Mouse (Mus musculus): ENCODE measurements at regions not wholly inside any gene's neighbourhood (a gene's known extent, or its start where the extent isn't known, plus 50 kb on each side); places are given as distances from the start of the nearest gene placed in this dataset.
A peak's percentile ranks its signal among the peaks of the same experiment; 100 is the strongest.

GRCm38 (mm10) chr2:173406344-173407094, 115.9 kb upstream of the 1700021F07Rik start:
- Histone ChIP-seq H3K4me2 (ENCODE audit: low read depth, low read length) (no peak overlapping the region), H3K36me3 (replicated peaks; ENCODE audit: control insufficient read depth, insufficient read depth, low read length) (no peaks in the 10 kb centered on the region), H3K27ac (ENCODE audit: low read depth) (no peak overlapping the region), H3K27me3 (ENCODE audit: control insufficient read depth, insufficient read depth, low read length) (no peaks in the 10 kb centered on the region), H3K4me1 (ENCODE audit: control insufficient read depth, insufficient read depth) (no peaks in the 10 kb centered on the region), H3K9me3 (replicated peaks; ENCODE audit: control insufficient read depth, low read length) (no peaks in the 10 kb centered on the region), H3K4me3 (ENCODE audit: low read depth, low read length) (no peak overlapping the region), H3K9ac (replicated peaks; ENCODE audit: low read depth, low read length) (no peak overlapping the region)
- 67% methylated on average over 13 of the region's 13 CpGs for WGBS
- no peak for DNase-seq (ENCODE audit: low spot score)
- ATAC-seq (ENCODE audit: insufficient read depth, low read depth): no peak
- TF ChIP-seq EP300 (IDR thresholded peaks at IDR 0.05; ENCODE audit: low read depth) (no peak), CTCF (IDR thresholded peaks at IDR 0.05; ENCODE audit: low read depth) (no peak)

- H3K4me1 ChIP-seq (ENCODE audit: control insufficient read depth, insufficient read depth): no peaks in the 10 kb centered on the region
- no peaks in the 10 kb centered on the region for H3K27me3 ChIP-seq (ENCODE audit: control insufficient read depth, insufficient read depth, low read length)
- H3K9me3 ChIP-seq (replicated peaks; ENCODE audit: control insufficient read depth, low read length): no peaks in the 10 kb centered on the region
- WGBS: 69% methylated on average over 3 of the region's 3 CpGs
- DNase-seq (ENCODE audit: low spot score): no peak
- H3K4me2 ChIP-seq (ENCODE audit: low read depth, low read length): no peak overlapping the region
- no peak overlapping the region for H3K27ac ChIP-seq (ENCODE audit: low read depth)
- no peaks in the 10 kb centered on the region for H3K36me3 ChIP-seq (replicated peaks; ENCODE audit: control insufficient read depth, insufficient read depth, low read length)
- TF ChIP-seq CTCF (IDR thresholded peaks at IDR 0.05; ENCODE audit: low read depth): no peak
- no peak for TF ChIP-seq EP300 (IDR thresholded peaks at IDR 0.05; ENCODE audit: low read depth)
- ATAC-seq (ENCODE audit: insufficient read depth, low read depth): no peak
- no peak overlapping the region for H3K4me3 ChIP-seq (ENCODE audit: low read depth, low read length)
- no peak overlapping the region for H3K9ac ChIP-seq (replicated peaks; ENCODE audit: low read depth, low read length)
These were observed 115.3 kb upstream of the 1700021F07Rik start for GRCm38 (mm10) chr2:173407133-173407532.

- H3K9ac ChIP-seq (replicated peaks; ENCODE audit: low read depth, low read length): no peak overlapping the region
- H3K36me3 ChIP-seq (replicated peaks; ENCODE audit: control insufficient read depth, insufficient read depth, low read length): no peaks in the 10 kb centered on the region
- no peak overlapping the region for H3K27ac ChIP-seq (ENCODE audit: low read depth)
- no peaks in the 10 kb centered on the region for H3K4me1 ChIP-seq (ENCODE audit: control insufficient read depth, insufficient read depth)
- no peak overlapping the region for H3K4me3 ChIP-seq (ENCODE audit: low read depth, low read length)
- no peak overlapping the region for H3K4me2 ChIP-seq (ENCODE audit: low read depth, low read length)
- no peak for ATAC-seq (ENCODE audit: insufficient read depth, low read depth)
- no peaks in the 10 kb centered on the region for H3K9me3 ChIP-seq (replicated peaks; ENCODE audit: control insufficient read depth, low read length)
- TF ChIP-seq CTCF (IDR thresholded peaks at IDR 0.05; ENCODE audit: low read depth): no peak
- TF ChIP-seq EP300 (IDR thresholded peaks at IDR 0.05; ENCODE audit: low read depth): no peak
- 61% methylated on average over 5 of the region's 5 CpGs for WGBS
- H3K27me3 ChIP-seq (ENCODE audit: control insufficient read depth, insufficient read depth, low read length): no peaks in the 10 kb centered on the region
- no peak for DNase-seq (ENCODE audit: low spot score)
These were observed 113.7 kb upstream of the 1700021F07Rik start for GRCm38 (mm10) chr2:173408681-173409081.

GRCm38 (mm10) chr2:173409433-173409832, 113.0 kb upstream of the 1700021F07Rik start:
- H3K27me3 ChIP-seq (ENCODE audit: control insufficient read depth, insufficient read depth, low read length): no peaks in the 10 kb centered on the region
- no peaks in the 10 kb centered on the region for H3K9me3 ChIP-seq (replicated peaks; ENCODE audit: control insufficient read depth, low read length)
- H3K4me2 ChIP-seq (ENCODE audit: low read depth, low read length): no peak overlapping the region
- H3K4me3 ChIP-seq (ENCODE audit: low read depth, low read length): no peak overlapping the region
- H3K9ac ChIP-seq (replicated peaks; ENCODE audit: low read depth, low read length): no peak overlapping the region
- no peak for DNase-seq (ENCODE audit: low spot score)
- 39% methylated on average over 16 of the region's 16 CpGs for WGBS
- ATAC-seq (ENCODE audit: insufficient read depth, low read depth): no peak
- no peaks in the 10 kb centered on the region for H3K36me3 ChIP-seq (replicated peaks; ENCODE audit: control insufficient read depth, insufficient read depth, low read length)
- no peak overlapping the region for H3K27ac ChIP-seq (ENCODE audit: low read depth)
- no peak for TF ChIP-seq CTCF (IDR thresholded peaks at IDR 0.05; ENCODE audit: low read depth)
- TF ChIP-seq EP300 (IDR thresholded peaks at IDR 0.05; ENCODE audit: low read depth): no peak
- no peaks in the 10 kb centered on the region for H3K4me1 ChIP-seq (ENCODE audit: control insufficient read depth, insufficient read depth)

- H3K4me3 ChIP-seq (ENCODE audit: low read depth, low read length): no peak overlapping the region
- no peak for DNase-seq (ENCODE audit: low spot score)
- 72% methylated on average over 18 of the region's 18 CpGs for WGBS
- H3K27me3 ChIP-seq (ENCODE audit: control insufficient read depth, insufficient read depth, low read length): no peaks in the 10 kb centered on the region
- ATAC-seq (ENCODE audit: insufficient read depth, low read depth): peak; percentile 54
- H3K9ac ChIP-seq (replicated peaks; ENCODE audit: low read depth, low read length): no peak overlapping the region
- H3K27ac ChIP-seq (ENCODE audit: low read depth): peak overlapping the region; percentile 8; the same call in 1 of the 2 replicates
- H3K36me3 ChIP-seq (replicated peaks; ENCODE audit: control insufficient read depth, insufficient read depth, low read length): no peaks in the 10 kb centered on the region
- no peaks in the 10 kb centered on the region for H3K9me3 ChIP-seq (replicated peaks; ENCODE audit: control insufficient read depth, low read length)
- H3K4me1 ChIP-seq (ENCODE audit: control insufficient read depth, insufficient read depth): no peaks in the 10 kb centered on the region
- H3K4me2 ChIP-seq (ENCODE audit: low read depth, low read length): no peak overlapping the region
- TF ChIP-seq CTCF (IDR thresholded peaks at IDR 0.05; ENCODE audit: low read depth): no peak
- TF ChIP-seq EP300 (IDR thresholded peaks at IDR 0.05; ENCODE audit: low read depth): no peak
These were observed 108.3 kb upstream of the 1700021F07Rik start for GRCm38 (mm10) chr2:173413906-173414656.
